Mouse (Mus musculus) thymus, postnatal 14 days (tissue): ENCODE measurements around the gene Prickle2.
A peak's percentile ranks its signal among the peaks of the same experiment; 100 is the strongest.

ENCODE experiments used
- DNase-seq: peaks from one replicate; pipeline ENCODE4 v3.0.0; 2021

Gene Prickle2

GRCm38 (mm10) chr6:92506276-92506675 lies 199.7 kb downstream of the Prickle2 start:
- no peak for DNase-seq

- no peak for DNase-seq
Observed at GRCm38 (mm10) chr6:92499449-92499848, 206.5 kb downstream of the Prickle2 start.

DNA sequence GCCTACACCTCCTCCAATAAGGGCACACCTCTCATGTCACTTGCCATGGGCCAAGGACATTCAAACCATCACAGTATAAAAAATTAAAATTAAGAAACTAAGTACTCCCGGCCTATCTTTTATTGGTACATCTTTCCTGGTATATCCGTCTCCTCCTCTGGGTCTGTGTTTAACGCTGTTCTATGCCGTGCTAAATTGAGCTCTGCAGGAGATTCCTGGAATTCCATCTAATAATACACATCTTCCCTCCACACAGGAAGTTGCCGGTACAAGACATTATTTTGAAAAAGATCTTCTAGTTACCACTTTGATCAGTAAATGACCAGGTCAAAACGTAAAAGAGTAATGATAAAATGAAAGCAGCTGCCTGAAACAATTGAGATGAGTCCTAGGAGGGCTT lies 207.4 kb downstream of the Prickle2 start:
- DNase-seq = no peak

DNA sequence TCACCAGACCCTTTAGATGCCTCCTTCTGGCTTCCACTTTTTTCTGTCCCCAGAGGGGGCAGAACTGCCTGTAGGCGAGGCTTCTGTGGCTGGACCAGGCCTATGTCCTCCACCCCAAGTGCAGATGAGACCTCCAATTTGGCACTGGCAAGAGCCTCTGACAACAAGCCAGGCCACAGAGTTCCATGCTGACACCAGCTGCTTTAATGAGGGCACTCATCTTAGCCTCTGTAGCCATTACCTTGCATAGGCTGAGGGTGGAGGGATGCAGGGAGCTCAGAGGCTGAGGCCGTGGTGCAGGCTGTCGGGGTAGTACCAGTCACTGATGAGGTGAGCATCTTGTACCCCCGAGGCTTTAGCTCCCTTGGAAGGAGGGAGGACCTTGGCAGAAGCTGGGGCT lies 208.7 kb downstream of the Prickle2 start:
- no peak for DNase-seq

- no peak for DNase-seq
Observed at GRCm38 (mm10) chr6:92495500-92495899, 210.5 kb downstream of the Prickle2 start.

GRCm38 (mm10) chr6:92481690-92481956 lies 224.3 kb downstream of the Prickle2 start:
- DNase-seq = no peak

DNA sequence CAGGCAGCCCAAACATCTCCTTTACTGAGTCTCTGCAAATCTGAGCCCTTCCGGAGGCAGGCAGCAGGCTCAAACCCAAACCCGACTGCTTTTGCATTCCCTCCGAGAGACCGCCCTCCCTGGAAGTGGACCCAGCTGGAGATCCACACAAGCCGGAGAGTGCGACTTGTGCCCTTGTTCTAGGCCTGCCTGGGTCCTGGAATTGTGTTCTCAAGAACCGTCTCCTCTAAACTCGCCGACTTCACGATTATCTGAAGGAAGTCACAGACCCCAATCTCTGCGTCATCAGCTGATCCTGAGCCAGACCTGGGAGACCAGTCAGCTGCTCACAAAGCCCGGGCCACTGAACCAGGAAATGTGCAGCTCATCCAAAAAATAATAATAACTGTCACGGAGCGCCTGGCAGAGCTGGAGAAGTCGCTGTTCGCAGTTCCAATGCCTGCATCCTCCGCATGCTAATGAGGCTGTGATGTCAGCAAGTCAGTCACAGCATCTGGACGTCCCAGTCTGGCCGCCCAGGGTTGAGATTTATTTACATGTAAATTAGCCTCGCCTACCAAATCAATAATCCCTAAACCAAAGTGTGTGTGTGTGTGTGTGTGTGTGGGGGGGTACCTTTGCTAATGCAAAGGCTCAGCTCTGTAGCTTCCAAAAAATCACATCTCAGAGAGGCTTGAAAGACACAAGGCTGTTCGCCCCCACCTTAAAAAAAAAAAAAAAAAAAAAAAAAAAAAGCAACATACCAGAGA lies 224.8 kb downstream of the Prickle2 start:
- no peak for DNase-seq

GRCm38 (mm10) chr6:92478612-92479011 lies 227.3 kb downstream of the Prickle2 start:
- DNase-seq = no peak

GRCm38 (mm10) chr6:92477621-92478020 lies 228.3 kb downstream of the Prickle2 start:
- DNase-seq = no peak

DNA sequence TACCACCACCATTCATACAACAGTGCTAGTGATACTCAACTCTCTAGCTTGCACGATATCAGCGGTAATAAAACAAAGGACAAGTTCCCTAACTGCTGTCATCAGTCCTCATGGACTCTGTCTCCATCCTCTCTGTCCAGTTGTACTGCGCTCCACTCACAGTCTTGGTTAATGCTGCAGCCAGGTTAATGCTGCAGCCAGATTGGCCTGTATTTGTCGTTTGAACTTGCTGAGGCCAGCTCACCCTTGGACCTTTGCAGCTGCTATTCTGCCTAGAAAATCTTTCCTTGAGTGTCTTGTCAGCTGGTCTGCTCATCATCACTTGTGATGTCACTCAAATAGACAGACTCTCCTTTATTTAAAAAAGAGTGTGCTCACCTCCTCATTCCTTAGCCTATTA lies 236.5 kb downstream of the Prickle2 start:
- DNase-seq = no peak

- no peak for DNase-seq
Observed at GRCm38 (mm10) chr6:92468892-92469291, 237.1 kb downstream of the Prickle2 start.

DNA sequence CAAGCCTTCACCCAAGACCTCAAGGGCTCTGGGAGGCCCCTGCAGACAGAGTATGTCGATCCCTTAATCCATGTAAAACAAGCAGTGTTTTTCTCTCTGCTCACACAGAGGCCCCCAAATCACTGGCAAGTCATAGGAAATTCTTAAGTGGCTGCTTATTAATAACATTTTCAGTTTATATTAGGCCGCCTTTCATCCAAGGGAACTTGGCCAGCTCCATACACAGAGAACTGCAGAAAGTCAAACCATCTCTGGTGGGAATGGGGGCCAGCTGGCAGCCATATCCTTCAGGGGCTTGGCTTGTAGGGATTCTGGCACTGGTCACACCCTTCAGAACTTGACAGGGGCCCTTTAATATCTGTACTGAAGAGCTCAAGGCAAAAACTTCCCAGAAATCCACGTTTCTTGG lies 237.6 kb downstream of the Prickle2 start:
- DNase-seq = no peak

DNA sequence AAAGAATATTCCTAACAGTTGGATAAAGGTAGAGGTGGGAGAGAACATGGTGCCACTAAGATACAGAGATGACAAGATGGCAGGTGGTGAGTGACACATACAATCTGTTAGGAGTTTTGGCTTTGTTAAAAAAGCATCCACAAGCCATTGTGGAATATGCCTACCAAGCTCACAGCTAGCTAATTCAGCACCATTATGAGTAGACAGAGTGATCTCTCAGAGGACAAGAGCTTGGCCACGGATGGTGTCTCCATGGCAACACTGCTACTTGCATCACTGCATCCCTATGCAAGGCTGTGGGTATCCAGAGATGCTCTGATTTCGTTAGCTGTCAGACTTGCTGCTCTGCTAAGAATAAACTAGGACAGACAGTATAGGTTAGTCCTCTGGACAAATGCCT lies 238.6 kb downstream of the Prickle2 start:
- DNase-seq = no peak

GRCm38 (mm10) chr6:92465666-92466065 lies 240.3 kb downstream of the Prickle2 start:
- DNase-seq = no peak

DNA sequence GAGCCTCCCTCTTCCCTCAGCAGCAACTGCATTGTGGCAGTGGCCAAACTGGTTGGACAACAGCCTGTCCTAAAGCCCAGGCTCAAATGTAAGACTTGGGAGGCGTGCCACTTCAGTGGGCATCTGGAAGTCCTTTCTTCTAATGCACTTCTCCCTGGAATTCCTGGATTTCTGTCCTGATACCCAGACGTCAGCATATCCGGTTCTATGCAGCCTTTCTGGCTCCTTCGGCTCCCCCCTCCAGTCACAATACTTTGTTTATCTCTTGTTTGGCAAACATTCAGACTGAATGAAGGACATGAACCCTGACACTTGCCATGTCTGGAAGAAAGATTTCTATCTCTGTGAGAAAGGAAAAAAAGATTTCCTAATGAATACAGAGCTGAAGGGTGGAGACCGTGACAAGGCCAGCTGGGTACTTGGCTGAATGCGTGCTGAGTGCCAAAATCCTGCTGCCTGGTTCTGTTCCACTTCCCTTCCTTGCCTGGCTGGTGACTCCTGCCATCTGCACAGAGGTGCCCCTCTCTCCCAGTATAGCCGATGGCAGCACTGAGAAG lies 241.1 kb downstream of the Prickle2 start:
- no peak for DNase-seq

GRCm38 (mm10) chr6:92463768-92464167 lies 242.2 kb downstream of the Prickle2 start:
- DNase-seq = no peak

GRCm38 (mm10) chr6:92460750-92461149 lies 245.2 kb downstream of the Prickle2 start:
- no peak for DNase-seq

- no peak for DNase-seq
Observed at GRCm38 (mm10) chr6:92458026-92458425, 247.9 kb downstream of the Prickle2 start.

GRCm38 (mm10) chr6:92451421-92451820 lies 254.5 kb downstream of the Prickle2 start:
- no peak for DNase-seq

- DNase-seq = no peak
Observed at GRCm38 (mm10) chr6:92449956-92450355, 256.0 kb downstream of the Prickle2 start.

- DNase-seq = no peak
Observed at GRCm38 (mm10) chr6:92446662-92447061, 259.3 kb downstream of the Prickle2 start.

DNA sequence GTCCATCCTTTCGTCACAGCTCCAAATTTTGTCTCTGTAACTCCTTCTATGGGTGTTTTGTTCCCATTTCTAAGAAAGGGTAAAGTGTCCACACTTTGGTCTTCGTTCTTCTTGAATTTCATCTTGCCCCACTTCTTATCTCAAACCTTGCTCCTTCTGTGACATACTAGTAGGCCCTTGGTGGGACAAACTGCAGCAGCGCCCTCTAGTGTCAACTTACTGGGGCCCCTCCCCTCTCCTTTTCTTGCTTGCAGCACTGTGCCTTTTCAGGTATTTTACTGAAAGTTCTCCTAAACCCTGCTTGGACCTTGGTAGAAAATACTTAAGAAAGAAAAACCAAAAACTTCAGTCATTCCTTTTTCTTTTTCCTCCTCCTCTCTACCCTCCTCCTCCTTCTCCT lies 264.8 kb downstream of the Prickle2 start:
- peak; percentile 23 for DNase-seq

DNA sequence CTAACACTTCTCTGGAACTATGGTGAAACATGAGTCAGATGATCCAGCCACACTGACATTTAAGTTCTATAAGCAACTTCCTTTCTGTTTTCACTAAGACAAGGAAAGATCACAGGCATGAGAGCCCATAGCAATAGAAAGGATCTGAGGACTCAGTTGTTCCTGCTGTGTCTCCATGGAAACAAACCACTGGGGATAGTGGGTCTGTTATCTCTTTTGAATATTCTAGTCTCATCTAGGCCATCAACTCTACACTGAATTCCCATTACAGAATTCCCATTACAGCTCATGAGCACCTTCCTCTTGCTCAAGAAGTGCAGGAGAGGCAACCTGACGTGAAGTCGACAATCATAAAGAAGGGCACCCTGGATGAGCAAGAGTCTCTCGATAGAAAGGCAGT lies 265.7 kb downstream of the Prickle2 start:
- no peak for DNase-seq

DNA sequence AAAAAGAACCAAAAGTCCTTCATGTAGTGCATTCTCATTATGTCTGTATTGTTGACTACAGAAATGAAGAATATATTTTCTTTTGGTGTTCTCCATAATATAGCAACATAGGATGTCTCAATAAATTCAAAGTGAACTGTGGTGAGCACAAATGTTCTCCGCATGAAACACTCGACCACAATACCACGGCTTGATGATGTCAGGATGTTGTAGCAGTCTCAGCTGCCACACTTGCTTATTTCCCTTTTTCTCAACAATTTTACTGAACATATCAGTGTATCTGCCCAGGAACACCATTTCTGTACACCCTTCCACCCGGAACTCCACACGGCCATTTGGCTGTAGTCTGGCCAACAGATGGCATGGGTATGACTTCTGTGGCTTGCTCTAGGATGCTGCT lies 273.8 kb downstream of the Prickle2 start:
- DNase-seq = no peak
